Mouse (Mus musculus): ENCODE data around the gene Mfng.

Gene Mfng

DNA sequence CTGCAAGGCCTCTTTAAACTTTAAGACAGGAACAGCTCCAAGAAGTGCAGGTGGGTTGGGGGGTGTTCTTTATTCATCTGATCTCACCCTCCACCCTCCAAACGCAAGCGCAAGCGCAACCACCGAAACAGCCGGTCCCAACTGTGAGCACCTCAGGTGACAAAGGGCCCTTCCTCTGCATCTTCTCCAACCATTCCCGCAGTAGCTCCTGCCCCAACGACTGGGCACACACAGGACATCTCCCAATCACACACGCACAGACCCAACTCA is 23.7 kb upstream of the Mfng start:
- ChIA-PET POLR2A (interaction anchor here in 3 of 4 experiments (0.6 to 1.3 kb wide), 12 partner anchors 9 to 385 kb away, joined by 3 to 7 read pairs (median 3); no protein-coding TSS in a partner anchor), CTCF (interaction anchor here (0.5 to 1.6 kb wide), 11 partner anchors 10 to 275 kb away, joined by 3 to 6 read pairs (median 3); no protein-coding TSS in a partner anchor)

DNA sequence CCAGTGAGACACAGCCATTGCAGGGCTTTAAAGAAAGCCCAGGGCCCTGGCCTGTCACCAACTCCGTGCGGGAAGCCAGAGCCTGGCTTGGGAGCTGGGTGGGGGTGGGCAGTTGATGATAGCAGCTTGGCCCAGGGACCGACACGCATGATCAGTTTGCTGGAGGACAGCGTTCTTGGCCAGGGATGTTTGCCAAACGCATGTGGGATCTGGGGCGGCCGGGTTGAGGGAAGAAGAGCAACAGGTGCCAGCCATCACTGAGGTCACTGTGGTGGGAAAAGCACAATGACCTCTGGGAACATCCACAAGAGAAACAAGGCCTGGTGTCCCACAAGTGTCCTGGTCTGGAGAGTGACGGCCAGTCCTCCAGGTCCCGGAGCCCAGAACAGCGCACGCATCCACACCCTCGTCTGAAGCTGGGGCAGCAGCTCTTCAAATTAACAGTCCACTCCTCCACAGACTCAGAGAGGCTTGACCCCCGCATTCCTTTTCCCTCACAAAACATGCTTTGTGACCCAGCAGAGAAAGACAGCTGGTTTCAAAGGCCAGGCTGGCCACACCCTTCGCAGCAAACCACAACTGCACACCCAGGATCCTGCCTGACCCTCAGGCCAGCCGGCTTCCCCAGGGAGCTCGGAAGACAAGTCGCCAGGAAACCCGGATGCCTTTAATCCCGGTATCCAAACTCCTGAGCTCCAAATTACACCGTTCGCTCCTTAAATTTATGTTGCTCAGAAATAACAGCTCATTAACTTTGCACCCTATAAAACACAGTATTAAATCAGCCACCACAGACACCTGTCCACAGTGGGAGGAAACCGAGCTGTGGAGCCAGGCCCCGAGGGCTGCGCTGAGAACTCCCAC is 23.2 kb upstream of the Mfng start:
- CTCF ChIA-PET = interaction anchor here (0.5 to 1.6 kb wide), 12 partner anchors 9 to 275 kb away, joined by 3 to 6 read pairs (median 4); no protein-coding TSS in a partner anchor
- POLR2A ChIA-PET = interaction anchor here (0.5 to 1.3 kb wide), 14 partner anchors 8 to 1336 kb away, joined by 3 to 10 read pairs (median 3); partner anchors contain the start of gene Tab1 (in 1 of the 4)

DNA sequence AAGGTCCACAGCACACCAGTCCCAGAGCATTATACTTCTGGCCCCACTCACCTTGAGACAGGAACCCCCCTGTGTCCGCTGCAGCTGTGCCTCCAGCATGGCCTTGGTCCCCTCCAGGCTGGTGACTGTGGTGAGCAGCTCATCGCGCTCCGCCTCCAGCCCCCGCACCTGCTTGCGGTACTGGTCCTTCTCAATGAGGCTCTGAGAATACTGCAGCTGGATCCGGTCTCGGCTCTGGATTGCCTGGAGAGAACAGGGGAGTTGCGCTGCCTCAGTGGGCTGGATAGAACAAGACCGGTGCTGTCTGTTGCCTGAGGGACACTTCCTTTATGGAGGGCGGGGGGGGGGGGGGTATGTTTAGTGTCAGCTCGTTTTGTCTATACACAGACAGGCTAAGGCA is 17.7 kb upstream of the Mfng start:
- CTCF ChIA-PET = interaction anchor here in 2 of 4 experiments (0.6 to 2.6 kb wide), 5 partner anchors 9 to 489 kb away, joined by 3 to 8 read pairs (median 5); no protein-coding TSS in a partner anchor
- POLR2A ChIA-PET = interaction anchor here in 3 of 4 experiments (0.5 to 1.3 kb wide), 5 partner anchors 11 to 617 kb away, joined by 3 to 5 read pairs (median 3); partner anchors contain the start of gene Ift27 (in 1 of the 3)

DNA sequence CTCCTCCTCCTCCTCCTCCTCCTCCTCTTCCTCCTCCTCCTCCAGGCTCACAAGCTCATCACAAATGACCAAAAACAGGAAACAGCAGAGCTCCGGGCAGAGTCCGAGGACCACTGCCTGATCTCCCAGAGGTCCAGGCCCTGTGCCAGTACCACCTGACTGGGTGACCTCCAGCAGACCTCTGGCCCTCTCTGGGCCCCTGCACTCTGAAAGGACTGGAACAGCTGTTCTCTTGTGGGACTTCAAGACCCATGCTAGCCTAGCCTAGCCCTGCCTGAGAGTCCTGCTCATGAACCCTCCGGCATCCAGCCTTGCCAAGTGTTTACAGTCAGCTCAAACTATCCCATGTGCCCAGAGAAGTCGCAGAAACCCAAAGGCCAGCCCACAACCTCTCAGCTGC is 17.2 kb upstream of the Mfng start:
- ChIA-PET POLR2A (interaction anchor here in 3 of 4 experiments (0.5 to 1.3 kb wide), 11 partner anchors 11 to 904 kb away, joined by 3 to 10 read pairs (median 3); no protein-coding TSS in a partner anchor), CTCF (interaction anchor here in 2 of 4 experiments (0.6 to 2.6 kb wide), 4 partner anchors 8 to 489 kb away, joined by 3 to 8 read pairs (median 6); no protein-coding TSS in a partner anchor)

DNA sequence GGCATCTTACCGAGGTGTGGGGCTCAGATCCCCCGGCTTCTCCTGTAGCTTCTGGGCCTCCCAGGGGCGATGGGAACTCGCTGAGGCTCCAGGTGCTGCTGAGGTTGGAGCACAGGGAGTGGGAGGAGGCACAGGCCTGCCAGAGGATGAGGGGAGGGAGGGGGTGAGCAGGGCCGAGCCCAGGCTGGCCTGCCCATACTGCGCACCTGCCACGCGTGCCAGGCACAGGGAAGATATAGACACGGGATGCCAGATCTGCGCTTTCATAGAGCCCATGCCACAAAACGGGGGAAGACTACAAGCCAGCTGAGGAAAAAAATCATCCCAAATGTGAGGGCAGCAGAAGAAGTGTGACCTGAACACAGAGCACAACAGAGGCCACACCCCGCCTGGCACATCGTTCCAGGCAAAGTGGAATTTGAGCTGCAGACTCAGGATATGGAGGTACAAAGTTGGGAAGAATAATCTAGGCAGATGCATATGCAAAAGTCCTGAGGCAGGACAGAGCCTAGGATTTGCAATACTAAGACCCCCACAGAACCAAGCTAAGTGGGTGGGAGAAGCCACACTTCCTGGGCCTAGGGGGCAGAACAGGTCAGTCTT is 16.5 kb upstream of the Mfng start:
- CTCF ChIA-PET = interaction anchor here in 1 of 4 experiments (0.9 to 1.5 kb wide), 2 partner anchors 8 to 11 kb away, joined by 5 to 8 read pairs; no protein-coding TSS in a partner anchor
- POLR2A ChIA-PET = interaction anchor here in 3 of 4 experiments (0.6 to 1.3 kb wide), 5 partner anchors 10 to 903 kb away, joined by 3 to 7 read pairs (median 3); no protein-coding TSS in a partner anchor

DNA sequence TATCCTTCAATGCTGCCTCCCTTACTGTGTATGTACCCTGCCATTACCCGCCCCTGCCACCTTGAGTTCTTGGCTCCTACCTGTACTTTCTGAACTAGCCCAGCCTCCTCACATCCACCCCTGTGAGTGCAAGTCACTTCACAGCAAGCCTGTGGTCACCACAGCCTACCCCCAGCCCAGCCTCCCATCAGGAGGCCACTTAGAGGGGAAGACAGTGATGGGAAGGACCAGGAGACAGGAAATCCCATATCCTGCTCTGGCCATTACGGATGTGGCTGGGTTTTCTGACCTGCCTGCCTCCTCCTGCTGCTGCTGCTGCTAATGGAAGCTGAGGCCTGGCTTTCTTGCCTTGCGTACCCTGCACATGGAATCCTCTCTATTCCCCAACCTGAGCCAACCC is 14.8 kb upstream of the Mfng start:
- ChIA-PET CTCF (interaction anchor here (0.6 to 2.1 kb wide), 6 partner anchors 9 to 1748 kb away, joined by 3 to 8 read pairs (median 4); no protein-coding TSS in a partner anchor), POLR2A (interaction anchor here in 2 of 4 experiments (1.2 to 1.8 kb wide), 4 partner anchors 9 to 16 kb away, joined by 3 to 7 read pairs (median 6); partner anchors contain the start of genes Card10 (in 1 of the 2) and Mfng (in 1 of the 2))

DNA sequence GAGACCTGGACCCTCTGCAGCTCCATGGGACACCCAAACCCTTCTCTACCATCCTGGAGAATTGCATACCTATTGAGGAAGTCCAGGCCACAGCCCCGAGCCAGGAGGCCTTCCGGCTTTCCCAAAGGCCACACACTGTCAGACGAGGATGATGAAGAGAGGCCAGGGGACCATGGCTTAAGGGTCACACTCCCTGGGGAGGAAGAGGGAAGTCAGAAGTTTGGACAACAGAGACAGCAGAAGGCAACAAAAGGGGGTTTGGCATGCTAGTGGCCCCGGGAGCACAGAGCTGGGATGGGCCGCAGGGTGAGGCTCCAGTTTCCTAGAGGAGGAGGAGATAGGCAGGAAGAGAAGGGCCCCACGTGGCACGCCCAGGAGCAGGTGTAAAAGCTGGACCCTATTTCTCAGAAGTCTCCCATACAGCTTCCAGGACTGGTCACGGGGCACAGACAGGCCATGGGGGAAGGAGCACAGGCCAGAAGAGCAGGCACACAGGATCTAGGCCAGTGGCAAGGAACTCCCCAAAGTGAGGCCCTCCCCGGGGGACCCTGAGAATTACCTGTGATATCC is 14.1 kb upstream of the Mfng start:
- ChIA-PET POLR2A (interaction anchor here in 3 of 4 experiments (0.5 to 1.8 kb wide), 9 partner anchors 8 to 921 kb away, joined by 3 to 7 read pairs (median 4); partner anchors contain the start of genes Mfng (in 1 of the 3) and Pdxp (in 1 of the 3)), CTCF (interaction anchor here (0.6 to 2.1 kb wide), 9 partner anchors 8 to 1749 kb away, joined by 3 to 8 read pairs (median 4); partner anchors contain the start of gene Card10 (in 1 of the 4))

DNA sequence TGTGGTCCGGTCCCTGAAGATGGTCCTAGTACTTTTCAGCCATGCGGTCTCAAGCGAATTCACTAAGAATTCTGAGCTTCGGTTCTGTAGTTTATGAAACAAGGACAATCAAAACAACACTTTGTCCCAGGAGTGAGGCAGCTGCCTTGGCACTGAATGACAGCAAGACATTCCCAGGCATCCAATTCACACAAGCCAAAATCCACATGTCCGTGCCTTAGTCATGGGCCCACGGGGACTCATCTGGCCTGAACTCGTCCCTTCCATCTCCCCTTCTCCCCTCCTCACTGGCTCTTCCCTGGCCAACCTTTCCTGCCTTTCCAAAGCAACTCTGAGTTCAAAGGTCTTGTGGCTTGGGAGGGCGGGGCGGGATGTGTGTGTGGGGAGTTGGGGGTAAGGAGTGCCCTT is 13.1 kb upstream of the Mfng start:
- ChIA-PET POLR2A (interaction anchor here in 2 of 4 experiments (0.6 to 1.8 kb wide), 4 partner anchors 10 to 1024 kb away, joined by 3 to 5 read pairs (median 4); no protein-coding TSS in a partner anchor), CTCF (interaction anchor here in 2 of 4 experiments (0.6 to 2.1 kb wide), 6 partner anchors 7 to 610 kb away, joined by 3 to 8 read pairs (median 6); partner anchors contain the start of gene Card10 (in 1 of the 2))

DNA sequence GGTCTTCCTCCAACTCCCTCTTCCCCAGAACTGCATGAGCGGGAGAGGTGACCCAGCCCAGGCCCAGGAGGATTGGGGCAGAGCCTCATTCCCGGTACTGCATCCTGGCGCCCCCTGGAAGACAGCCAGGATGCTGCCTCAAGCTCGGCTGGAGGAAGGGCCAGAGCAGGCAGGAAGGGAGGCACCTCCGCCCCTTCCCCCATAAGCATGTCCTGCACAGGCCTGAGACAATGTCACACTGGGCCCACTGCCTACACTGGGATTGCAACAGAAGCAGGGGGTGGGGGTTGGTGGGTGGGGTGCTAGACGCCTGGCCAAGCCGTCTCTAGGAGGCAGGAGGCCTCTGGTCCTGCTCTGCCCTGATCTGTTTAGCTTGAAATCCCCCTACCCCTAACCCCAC is 12.7 kb upstream of the Mfng start:
- POLR2A ChIA-PET = interaction anchor here in 3 of 4 experiments (0.5 to 1.8 kb wide), 6 partner anchors 11 to 1025 kb away, joined by 3 to 6 read pairs (median 4); no protein-coding TSS in a partner anchor
- CTCF ChIA-PET = interaction anchor here in 2 of 4 experiments (0.6 to 1.4 kb wide), 3 partner anchors 13 to 191 kb away, joined by 3 to 5 read pairs (median 4); partner anchors contain the start of gene Card10 (in 1 of the 2)

DNA sequence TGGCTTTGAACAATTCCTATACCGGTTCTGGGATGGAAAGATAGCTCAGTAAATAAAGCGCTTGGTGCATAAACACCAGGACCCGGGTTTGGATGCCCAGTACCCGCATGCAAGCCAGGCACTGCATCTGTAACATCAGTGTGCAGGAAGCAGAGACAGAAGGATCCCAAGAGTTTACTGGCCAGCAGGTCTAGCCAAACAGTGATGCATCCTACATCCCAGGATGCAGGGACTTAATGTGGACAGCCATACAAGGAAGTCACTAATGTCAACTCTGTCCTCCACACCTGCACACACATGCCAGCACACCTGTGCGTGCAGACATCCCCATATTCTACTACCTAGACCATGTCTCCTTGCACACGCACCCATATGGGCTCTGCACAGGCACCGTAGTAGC is 12.0 kb upstream of the Mfng start:
- CTCF ChIA-PET = interaction anchor here in 3 of 4 experiments (0.6 to 1.4 kb wide), 5 partner anchors 11 to 190 kb away, joined by 3 to 4 read pairs (median 3); no protein-coding TSS in a partner anchor
- POLR2A ChIA-PET = interaction anchor here in 3 of 4 experiments (0.6 to 1.8 kb wide), 4 partner anchors 8 to 214 kb away, joined by 3 to 5 read pairs (median 4); no protein-coding TSS in a partner anchor

DNA sequence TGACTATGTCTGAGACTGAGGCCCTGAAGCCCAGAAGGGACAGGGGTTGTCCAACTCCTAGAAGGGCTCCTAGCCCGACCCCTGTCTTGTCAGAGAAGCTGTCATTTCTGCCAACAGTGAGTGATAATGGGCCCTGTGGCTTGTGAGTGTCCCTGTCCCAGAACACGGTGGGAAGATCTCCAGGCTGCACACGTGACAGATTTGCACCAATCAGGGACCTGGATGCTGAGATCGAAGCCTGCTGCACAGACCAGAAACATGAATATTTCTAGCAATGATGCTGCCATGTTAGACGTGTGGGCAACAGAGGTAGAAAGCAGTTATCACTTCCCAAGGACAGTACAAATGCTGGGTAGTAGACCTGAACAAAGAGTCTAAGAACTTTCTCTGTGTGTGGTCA is 11.2 kb upstream of the Mfng start:
- CTCF ChIA-PET = interaction anchor here in 1 of 4 experiments (1.4 kb wide), 1 partner anchor 65 kb away, joined by 3 read pairs; no protein-coding TSS in a partner anchor
- POLR2A ChIA-PET = interaction anchor here in 2 of 4 experiments (0.8 to 1.7 kb wide), 2 partner anchors 9 to 12 kb away, joined by 3 to 10 read pairs; no protein-coding TSS in a partner anchor

DNA sequence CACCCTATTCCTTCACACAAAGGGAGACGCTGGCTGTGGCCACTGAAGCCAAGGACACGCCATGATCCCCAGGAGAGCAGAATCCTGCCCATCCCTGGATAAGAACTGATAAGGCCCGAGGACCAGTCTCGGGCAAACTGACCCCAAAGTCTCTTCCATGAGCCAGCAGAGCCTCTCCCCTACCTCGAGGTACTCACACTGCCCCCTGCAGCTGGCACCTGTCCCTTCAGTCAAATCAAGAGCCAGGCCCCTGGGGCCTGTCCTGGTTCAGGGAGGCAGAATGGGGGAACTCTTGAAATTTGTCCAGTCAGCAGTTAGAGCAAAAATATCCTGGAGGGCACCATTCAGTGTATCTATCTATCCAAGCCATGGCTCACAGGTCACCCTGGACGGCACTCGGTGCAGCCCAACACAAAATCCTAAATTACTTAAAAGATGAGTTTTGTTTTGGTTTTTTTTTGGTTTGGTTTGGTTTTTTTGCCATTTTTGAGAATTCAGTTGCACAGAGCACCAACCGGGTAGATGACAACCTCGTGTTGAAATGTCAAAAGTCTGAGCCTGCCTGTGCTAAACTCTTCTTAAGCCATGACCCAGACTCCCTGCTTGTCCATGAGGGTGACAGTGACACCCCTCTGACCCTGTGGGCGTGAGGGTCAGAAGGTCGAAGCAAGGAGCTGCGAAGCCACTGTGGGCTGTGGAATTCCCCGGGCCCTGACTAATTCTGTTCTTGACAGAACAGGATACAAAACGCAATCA is 9.3 kb upstream of the Mfng start:
- ChIA-PET CTCF (interaction anchor here in 3 of 4 experiments (0.5 to 1.4 kb wide), 12 partner anchors 8 to 354 kb away, joined by 3 to 10 read pairs (median 4); partner anchors contain the start of gene Card10 (in 1 of the 3)), POLR2A (interaction anchor here in 2 of 4 experiments (0.6 to 1.0 kb wide), 2 partner anchors 10 to 232 kb away, joined by 3 read pairs; partner anchors contain the start of gene Mfng (in 1 of the 2))

DNA sequence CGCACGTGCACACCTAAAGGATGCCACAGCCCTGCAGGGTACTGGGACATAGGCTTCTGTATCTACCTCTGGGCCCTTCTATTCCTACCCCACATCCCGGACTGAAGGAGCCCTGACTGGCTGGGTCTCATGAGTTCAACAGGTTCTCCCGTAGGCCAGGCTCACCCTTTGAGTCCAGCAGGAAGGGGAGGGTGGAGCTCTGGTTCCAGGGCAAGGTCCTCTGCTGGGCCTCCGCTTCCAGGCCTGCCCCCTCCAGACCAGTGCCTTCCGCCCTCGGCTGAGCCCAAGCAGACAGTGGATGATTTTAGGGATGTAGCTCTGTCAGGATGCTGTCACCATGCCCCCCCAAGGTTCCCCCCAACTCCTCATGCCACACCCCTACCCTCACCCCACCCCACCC is 7.6 kb upstream of the Mfng start:
- CTCF ChIA-PET = interaction anchor here in 2 of 4 experiments (0.6 to 1.2 kb wide), 2 partner anchors 12 to 26 kb away, joined by 3 to 5 read pairs; no protein-coding TSS in a partner anchor

DNA sequence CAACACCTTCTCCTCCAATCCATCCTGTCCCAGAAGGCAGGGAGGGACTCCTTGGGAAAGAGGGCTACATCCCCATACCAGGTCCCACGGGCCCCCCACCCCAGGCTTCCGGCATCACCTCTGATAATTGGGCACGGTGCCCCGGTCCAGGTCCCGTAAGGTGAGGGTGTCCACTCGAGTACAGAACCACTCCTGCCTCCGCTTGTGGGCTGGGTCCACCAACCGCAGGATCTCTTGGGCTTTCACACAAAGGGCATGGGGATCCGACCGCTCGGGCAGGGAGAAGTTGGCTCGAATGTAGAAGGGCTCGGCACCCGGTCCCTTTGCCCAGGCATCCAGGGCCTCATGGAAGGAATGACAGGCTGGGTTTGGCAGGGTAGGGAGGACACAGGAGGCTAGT is 7.1 kb upstream of the Mfng start:
- POLR2A ChIA-PET = interaction anchor here in 1 of 4 experiments (1.2 kb wide), 1 partner anchor 10 kb away, joined by 3 read pairs; no protein-coding TSS in a partner anchor
- CTCF ChIA-PET = interaction anchor here in 3 of 4 experiments (0.5 to 1.7 kb wide), 4 partner anchors 11 to 200 kb away, joined by 3 to 8 read pairs (median 4); no protein-coding TSS in a partner anchor

More for the DNA sequence above, 7.6 kb upstream of the Mfng start:
- POLR2A ChIA-PET = interaction anchor here in 1 of 4 experiments (1.0 kb wide), 1 partner anchor 27 kb away, joined by 3 read pairs; no protein-coding TSS in a partner anchor

DNA sequence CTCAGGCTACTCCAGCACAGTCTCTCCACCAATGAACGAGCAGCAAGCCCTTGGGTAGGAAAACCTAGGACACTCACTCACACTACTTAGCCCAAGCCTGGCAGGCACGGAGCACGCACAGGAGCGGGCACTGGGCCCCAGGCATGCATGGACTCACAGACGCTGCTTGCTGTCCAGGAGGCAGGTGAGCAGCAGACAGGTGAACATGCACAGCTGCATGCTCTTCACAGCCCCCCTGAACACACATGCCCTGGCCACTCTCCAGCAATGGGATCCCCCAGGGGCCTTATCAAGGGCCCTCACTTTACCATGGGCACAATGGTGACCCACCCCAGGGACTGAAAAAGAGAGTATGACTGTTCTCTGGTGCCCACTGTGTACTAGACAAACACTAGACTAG is 6.4 kb upstream of the Mfng start:
- POLR2A ChIA-PET = interaction anchor here in 2 of 4 experiments (1.0 to 1.3 kb wide), 3 partner anchors 8 to 24 kb away, joined by 3 to 5 read pairs (median 3); partner anchors contain the start of gene Card10 (in 1 of the 2)
- CTCF ChIA-PET = interaction anchor here (0.5 to 2.1 kb wide), 32 partner anchors 8 to 692 kb away, joined by 3 to 10 read pairs (median 3); partner anchors contain the start of genes Mpst (in 1 of the 4) and Tst (in 1 of the 4)

DNA sequence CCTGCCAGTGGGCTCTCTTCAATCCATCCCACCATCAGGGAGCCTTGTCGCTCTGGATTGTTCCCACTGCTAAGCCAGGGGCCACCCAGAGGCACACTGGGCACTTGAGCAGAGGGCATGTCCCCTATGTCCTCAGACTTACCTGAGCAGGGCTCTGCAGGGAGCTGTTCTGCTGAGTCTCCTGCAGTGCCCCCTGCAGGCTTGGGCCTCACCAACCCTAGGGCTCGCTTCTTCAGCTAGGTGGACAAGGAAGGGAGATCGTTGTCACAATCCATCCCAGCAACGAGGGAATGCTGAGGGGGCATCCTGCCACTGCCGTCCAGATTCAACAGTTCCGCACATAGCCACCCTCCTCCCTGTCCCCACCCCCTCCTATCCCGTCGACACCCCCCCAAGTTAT is 6.0 kb upstream of the Mfng start:
- POLR2A ChIA-PET = interaction anchor here in 2 of 4 experiments (0.7 to 1.9 kb wide), 6 partner anchors 9 to 135 kb away, joined by 3 to 5 read pairs (median 4); partner anchors contain the start of genes Card10 (in 1 of the 2) and Pdxp (in 1 of the 2)
- CTCF ChIA-PET = interaction anchor here (0.6 to 2.1 kb wide), 35 partner anchors 8 to 692 kb away, joined by 3 to 10 read pairs (median 3); partner anchors contain the start of genes Mpst (in 1 of the 4) and Tst (in 1 of the 4)
